Mouse (Mus musculus) monocyte, adult 5-6 weeks (primary cell): ENCODE data around the gene Hist1h2ao. TPM values are rescaled to one million over a fixed set of nuclear protein-coding genes. Genes with fewer than 3 reads are reported as not detected.
"Not testable (repeated sequence)": the region's sequence is repeated elsewhere in the genome, so short reads cannot be mapped to it uniquely, and the experiment has no call there.

Source experiments
- ATAC-seq: fragments of 153-309, 156-312 bp; replicated peaks from 2 replicates; pipeline ENCODE4 v1.8.0; 2017; ENCODE audit warnings: mild to moderate bottlenecking; ENCODE audit not compliant: low TSS enrichment, insufficient number of reproducible peaks, severe bottlenecking, poor library complexity, low FRiP score
- total RNA-seq: library from RNA; stranded (forward); fragments of 200-1000, 200-491, 200-594 nt; gene quantifications from 3 replicates; pipeline ENCODE4 v1.2.3, GENCODE M21; 2017

Gene Hist1h2ao
- total RNA-seq, 1 experiment from 2014 or later: 114 TPM

DNA sequence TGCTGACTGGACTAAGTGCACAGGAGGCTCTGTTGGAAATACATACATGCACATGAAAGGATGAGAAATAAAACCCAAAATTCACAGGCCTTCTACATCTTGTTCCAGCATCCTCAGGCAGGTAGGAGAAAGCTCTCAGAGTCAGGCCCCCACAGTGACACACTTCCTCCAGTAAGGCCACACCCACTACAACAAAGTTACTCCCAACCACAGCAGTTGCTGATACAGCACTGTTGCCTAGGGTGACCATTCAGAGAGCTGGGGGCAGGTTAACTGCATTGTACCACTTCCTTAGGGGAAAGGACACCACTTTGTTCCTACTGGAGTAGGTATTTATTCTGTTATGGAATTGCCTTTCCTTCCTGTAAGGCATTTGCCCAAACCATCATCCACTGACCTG is 13.1 kb upstream of the Hist1h2ao start:
- ATAC-seq: peak; percentile 36; the same call in 1 of the 2 replicates

GRCm38 (mm10) chr13:21803058-21803457 is 7.2 kb upstream of the Hist1h2ao start:
- peak; percentile 88 for ATAC-seq

DNA sequence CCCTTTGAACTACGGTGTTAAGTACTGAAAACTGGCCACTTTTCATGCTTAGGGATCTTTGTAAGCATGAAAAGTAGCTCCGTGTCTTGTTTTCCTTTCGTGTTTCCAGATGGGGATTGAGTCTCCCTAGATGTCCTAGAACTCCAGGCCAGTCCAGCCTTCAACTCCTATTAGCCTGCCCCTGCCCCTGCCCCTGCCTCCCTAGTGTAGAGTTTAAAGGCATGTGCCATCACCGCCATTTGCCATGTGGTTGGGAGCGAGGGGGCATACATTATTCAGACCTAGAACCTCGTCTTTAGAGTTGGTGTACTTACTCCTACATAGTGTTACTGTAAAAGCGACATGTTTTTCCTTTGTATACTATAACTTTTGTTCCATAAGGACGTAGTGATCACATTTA is 809 bp downstream of the Hist1h2ao start:
- ATAC-seq: 0 out of 2 replicates have a peak, but pooled peaks have one; percentile 10

DNA sequence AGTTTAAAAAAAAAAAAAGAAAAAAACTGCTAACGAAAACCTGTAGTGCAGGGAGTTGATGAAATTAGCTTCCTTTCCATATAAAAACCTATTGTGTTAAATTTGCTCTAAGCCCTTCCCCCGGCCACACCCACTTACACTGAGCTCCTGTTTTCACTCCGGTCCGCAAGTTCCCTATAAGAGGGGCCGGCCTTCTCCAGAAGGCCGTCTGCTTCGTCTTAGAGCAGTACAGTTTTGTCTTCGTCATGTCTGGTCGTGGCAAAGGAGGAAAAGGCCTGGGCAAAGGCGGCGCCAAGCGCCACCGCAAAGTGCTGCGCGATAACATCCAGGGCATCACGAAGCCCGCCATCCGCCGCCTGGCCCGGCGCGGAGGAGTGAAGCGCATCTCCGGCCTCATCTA is 1.3 kb downstream of the Hist1h2ao start, which contains the start of gene Hist1h4m:
Gene Hist1h4m, plus strand, starts transcription at position 208 of the 400 bp plus-strand sequence.
- ATAC-seq: peak; percentile 68

DNA sequence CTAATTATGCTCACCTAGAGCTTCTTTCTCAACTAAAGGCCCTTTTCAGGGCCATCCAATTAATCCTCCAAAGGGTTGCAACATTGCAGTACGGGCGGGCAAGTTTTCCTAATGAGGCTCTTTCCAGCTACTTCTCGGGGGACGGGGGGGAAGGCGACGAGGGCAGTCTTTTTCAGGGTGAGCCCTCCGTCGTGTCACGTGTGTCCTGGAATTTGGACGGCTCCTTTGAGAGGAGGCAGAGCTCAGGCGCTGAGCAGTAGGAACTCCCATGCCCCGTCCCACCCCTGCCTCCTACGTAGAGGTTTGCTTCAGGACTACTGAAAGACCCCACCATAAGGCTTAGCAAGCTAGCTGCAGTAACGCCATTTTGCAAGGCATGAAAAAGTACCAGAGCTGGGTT is 1.8 kb downstream of the Hist1h2ao start:
- not testable (repeated sequence) for ATAC-seq

DNA sequence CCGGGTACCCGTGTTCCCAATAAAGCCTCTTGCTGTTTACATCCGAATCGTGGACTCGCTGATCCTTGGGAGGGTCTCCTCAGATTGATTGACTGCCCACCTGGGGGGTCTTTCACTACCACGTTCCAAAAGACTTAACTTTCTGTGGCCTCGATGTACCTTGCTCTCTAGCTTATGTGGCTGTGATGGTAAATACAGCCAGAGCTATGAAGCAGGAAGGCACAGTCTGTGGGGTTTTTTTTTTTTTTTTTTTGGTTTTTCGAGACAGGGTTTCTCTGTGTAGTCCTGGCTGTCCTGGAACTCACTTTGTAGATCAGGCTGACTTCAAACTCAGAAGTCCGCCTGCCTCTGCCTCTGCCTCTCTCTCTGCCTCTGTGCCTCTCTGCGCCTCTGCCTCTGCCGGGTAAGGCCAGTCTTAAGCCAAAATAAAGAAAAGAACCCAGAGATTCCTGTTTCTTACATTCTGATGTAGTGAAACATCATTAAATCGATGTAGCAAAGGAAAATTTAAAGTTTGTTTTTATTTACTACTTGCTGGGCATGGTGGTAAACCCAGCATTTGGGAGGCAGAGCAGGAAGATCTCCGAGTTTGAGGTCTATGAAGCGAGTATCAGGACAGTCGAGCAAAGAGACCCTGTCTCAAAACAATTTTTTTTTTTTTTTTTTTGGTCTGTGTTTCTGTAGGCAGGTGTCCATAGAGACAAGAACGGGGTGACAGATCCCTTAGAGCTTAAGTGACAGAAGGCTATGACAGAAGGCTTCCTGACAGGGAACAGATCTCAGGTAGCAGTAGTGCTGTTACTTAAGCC is 10.0 kb downstream of the Hist1h2ao start:
- not testable (repeated sequence) for ATAC-seq

GRCm38 (mm10) chr13:21828511-21828910 is 18.2 kb downstream of the Hist1h2ao start:
- no peak for ATAC-seq

- no peak for ATAC-seq
Measured at GRCm38 (mm10) chr13:21830344-21830743, 20.1 kb downstream of the Hist1h2ao start.

- ATAC-seq: peak; percentile 59
Measured at GRCm38 (mm10) chr13:21831418-21832394, 21.4 kb downstream of the Hist1h2ao start, which contains the start of gene Hist1h4n. TSS of gene Hist1h4n (minus strand) at chr13:21832196.

DNA sequence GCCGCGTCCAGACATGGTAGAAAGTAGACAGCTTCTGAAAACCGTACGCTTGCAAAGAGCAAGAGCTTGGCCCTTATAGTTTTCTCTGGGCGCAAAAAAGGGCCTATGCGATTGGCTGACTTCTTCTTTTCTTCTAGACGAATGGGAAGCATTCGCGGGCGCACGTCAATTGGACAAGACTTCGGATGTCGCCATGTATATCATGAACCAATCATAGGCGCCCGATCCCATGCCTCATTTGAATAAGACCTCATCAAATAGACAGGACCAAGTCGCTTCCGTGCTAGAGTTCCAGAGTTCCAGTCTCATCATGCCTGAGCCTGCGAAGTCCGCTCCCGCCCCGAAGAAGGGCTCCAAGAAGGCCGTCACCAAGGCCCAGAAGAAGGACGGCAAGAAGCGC is 23.2 kb downstream of the Hist1h2ao start, which contains the start of the genes Hist1h2ap and Hist1h2br:
Gene Hist1h2ap, minus strand, starts transcription at position 47 of the 400 bp plus-strand sequence.
Gene Hist1h2br, plus strand, starts transcription at position 283 of the 400 bp plus-strand sequence.
- peak; percentile 89 for ATAC-seq

DNA sequence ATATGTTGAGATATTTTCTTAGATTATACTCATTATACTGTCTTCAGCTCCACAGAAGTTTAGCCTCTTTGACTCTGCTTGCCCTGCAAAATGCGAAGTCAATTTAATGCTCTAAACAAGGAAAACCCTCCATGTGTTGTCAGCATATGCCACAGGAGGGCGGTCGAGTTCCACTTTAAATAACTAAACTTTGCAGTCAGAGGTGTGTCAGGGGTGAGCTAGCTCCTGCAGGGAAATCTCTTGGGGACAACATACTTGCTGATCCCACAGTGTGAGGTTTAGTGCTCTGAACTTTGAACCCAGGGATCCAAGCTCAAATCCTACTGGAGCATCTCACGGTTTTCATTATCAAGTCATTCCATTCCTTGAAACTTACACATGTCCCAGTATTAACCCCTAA is 30.2 kb downstream of the Hist1h2ao start:
- ATAC-seq: peak; percentile 86

DNA sequence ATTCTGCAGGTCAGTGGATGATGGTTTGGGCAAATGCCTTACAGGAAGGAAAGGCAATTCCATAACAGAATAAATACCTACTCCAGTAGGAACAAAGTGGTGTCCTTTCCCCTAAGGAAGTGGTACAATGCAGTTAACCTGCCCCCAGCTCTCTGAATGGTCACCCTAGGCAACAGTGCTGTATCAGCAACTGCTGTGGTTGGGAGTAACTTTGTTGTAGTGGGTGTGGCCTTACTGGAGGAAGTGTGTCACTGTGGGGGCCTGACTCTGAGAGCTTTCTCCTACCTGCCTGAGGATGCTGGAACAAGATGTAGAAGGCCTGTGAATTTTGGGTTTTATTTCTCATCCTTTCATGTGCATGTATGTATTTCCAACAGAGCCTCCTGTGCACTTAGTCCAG is 36.1 kb downstream of the Hist1h2ao start:
- ATAC-seq: not testable (repeated sequence)

DNA sequence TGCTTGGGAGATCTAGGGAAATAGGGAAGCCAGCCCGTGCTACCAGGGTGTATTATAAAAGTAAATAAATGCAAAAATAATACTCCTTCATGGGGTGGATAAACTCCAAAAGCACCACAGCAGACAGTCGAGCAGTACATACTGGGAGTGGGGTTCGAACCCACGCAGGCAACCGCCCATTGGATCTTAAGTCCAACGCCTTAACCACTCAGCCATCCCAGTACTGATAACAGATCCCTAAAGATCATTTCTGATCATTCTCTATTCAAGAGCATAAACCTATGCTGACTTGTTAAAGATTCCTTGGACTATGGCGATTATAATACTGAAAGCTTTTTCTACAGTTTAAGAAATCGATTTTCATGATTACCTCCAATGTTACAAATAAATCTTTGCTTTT is 37.6 kb downstream of the Hist1h2ao start:
- no peak for ATAC-seq

- ATAC-seq: not testable (repeated sequence)
Measured at GRCm38 (mm10) chr13:21850696-21851095, 40.4 kb downstream of the Hist1h2ao start.

DNA sequence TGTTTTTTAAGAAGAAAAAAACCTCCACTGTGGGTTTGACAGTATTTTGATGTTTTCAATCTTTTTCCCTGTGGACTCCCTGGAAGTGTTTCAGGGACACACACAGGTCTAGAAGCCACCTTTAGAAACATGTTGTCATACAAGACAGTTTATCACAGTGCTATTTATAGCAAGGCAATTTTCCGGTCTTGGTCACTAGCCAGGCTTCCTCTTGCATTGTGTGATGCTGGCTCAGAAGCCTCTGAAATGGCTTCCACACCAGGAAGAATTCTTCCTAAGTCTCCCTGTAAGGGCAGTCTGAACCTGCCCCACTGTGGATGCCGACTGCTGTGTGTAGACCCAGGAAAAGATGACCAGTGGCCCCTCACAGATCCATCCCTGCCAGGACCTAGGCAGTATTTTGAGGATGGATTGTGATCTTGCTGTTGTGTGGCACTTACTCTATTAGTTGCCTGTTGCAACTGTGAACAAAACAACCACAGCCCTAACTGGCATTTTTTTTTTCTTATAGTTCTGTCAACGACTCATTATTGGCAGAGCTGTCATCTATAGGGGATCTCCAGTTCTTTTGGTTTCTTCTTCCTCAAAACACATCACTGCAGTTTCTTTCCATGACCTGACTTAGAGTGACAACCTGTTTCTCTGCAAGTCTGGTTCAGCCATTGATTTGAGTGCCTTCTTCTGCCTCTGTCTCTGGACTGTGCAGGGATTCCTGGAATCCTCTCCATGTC is 42.1 kb downstream of the Hist1h2ao start:
- ATAC-seq: no peak

- no peak; the same call in 1 of the 2 replicates for ATAC-seq
Measured at GRCm38 (mm10) chr13:21855146-21855545, 44.9 kb downstream of the Hist1h2ao start.

DNA sequence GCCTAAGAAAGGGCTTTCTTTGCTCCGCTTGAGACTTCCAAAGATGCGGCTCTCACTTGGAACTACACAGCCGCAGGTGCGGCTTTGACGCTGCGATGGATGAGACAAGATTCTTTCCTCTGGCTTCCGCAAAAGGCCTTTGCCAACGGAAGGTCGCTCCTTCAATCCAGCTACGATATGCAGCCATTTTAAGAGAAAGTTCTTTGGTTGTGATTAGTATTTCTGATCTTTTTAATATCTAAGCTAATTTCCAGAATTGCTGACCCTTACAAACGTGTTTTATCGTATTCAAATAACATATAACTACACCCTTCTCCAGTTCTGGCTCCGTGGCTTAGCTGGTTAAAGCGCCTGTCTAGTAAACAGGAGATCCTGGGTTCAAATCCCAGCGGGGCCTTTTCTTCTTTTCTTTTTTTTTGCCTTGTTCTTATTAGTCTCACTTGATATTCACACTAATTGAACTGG is 45.5 kb downstream of the Hist1h2ao start:
- no peak for ATAC-seq
